Mouse (Mus musculus) heart, embryonic 12.5 days (tissue): ENCODE measurements at regions not wholly inside any gene's neighbourhood (a gene's known extent, or its start where the extent isn't known, plus 50 kb on each side); places are given as distances from the start of the nearest gene placed in this dataset.

Experiments used
- ATAC-seq: fragments of 200-750 bp; cut with Nextera tagmentation; 2 replicates; pipeline ENCODE4 v1.8.0; 2017; ENCODE audit warnings: moderate TSS enrichment, moderate library complexity; ENCODE audit not compliant: insufficient number of reproducible peaks, low FRiP score
- H3K27ac ChIP-seq: fragments of 300-500 bp; sonication (generic); 2 replicates; pipeline ENCODE4 v1.5.1; 2016; ENCODE audit warnings: mild to moderate bottlenecking, moderate library complexity; ENCODE audit not compliant: poor library complexity, severe bottlenecking
- H3K27me3 ChIP-seq: fragments of 300-500 bp; sonication (generic); replicated peaks from 2 replicates; pipeline ENCODE4 v1.6.1; 2016; ENCODE audit warnings: mild to moderate bottlenecking, moderate library complexity
- H3K36me3 ChIP-seq: fragments of 300-500 bp; sonication (generic); 2 replicates; pipeline ENCODE4 v1.6.1; 2016; ENCODE audit warnings: mild to moderate bottlenecking, moderate library complexity
- H3K4me1 ChIP-seq: fragments of 300-500 bp; sonication (generic); replicated peaks from 2 replicates; pipeline ENCODE4 v1.6.1; 2016; ENCODE audit warnings: mild to moderate bottlenecking
- H3K4me2 ChIP-seq: fragments of 300-500 bp; sonication (generic); 2 replicates; pipeline ENCODE4 v1.6.1; 2016; ENCODE audit warnings: mild to moderate bottlenecking, moderate library complexity
- H3K4me3 ChIP-seq: fragments of 300-500 bp; sonication (generic); 2 replicates; pipeline ENCODE4 v1.5.1; 2016; ENCODE audit warnings: mild to moderate bottlenecking
- H3K9ac ChIP-seq: fragments of 300-500 bp; sonication (generic); 2 replicates; pipeline ENCODE4 v1.6.1; 2016; ENCODE audit warnings: mild to moderate bottlenecking, moderate library complexity
- H3K9me3 ChIP-seq: fragments of 300-500 bp; sonication (generic); replicated peaks from 2 replicates; pipeline ENCODE4 v1.6.1; 2016; ENCODE audit warnings: mild to moderate bottlenecking, moderate library complexity
- WGBS: fragments of 180-500 bp; shearing (Covaris S2); methylation state at CpG from one replicate; pipeline ENCODE4 v1.1.7; 2016; 5-methylcytosine and 5-hydroxymethylcytosine counted together

GRCm38 (mm10) chr3:36743399-36743798, 53.4 kb upstream of the Trpc3 start:
- Histone ChIP-seq H3K9me3 (no peaks in the 10 kb centered on the region), H3K4me3 (no peak overlapping the region), H3K4me2 (peak overlapping the region; percentile 45), H3K9ac (0 out of 2 replicates have a peak overlapping the region, but pooled peaks have one; percentile 13), H3K27ac (peak overlapping the region; percentile 75), H3K27me3 (no peaks in the 10 kb centered on the region), H3K4me1 (no peaks in the 10 kb centered on the region), H3K36me3 (no peaks in the 10 kb centered on the region)
- no peak for ATAC-seq
- 55% methylated on average over 5 of the region's 5 CpGs for WGBS

- WGBS = 49% methylated on average over 7 of the region's 7 CpGs
- Histone ChIP-seq H3K36me3 (no peaks in the 10 kb centered on the region), H3K9ac (no peak overlapping the region), H3K27ac (no peak overlapping the region), H3K4me2 (no peak overlapping the region), H3K4me3 (no peak overlapping the region), H3K9me3 (peaks cover 7% of the 10 kb centered on the region), H3K27me3 (no peaks in the 10 kb centered on the region), H3K4me1 (peaks cover 10% of the 10 kb centered on the region)
- ATAC-seq = no peak
Observed at GRCm38 (mm10) chr3:36754358-36754950, 64.5 kb upstream of the Trpc3 start.

GRCm38 (mm10) chr3:36762065-36762653, 72.2 kb upstream of the Trpc3 start:
- ATAC-seq = no peak
- no peak overlapping the region for H3K4me2 ChIP-seq
- H3K9ac ChIP-seq = no peak overlapping the region
- H3K4me3 ChIP-seq = no peak overlapping the region
- no peaks in the 10 kb centered on the region for H3K4me1 ChIP-seq
- 90% methylated on average over 6 of the region's 6 CpGs for WGBS
- no peaks in the 10 kb centered on the region for H3K36me3 ChIP-seq
- H3K9me3 ChIP-seq = no peaks in the 10 kb centered on the region
- H3K27me3 ChIP-seq = no peaks in the 10 kb centered on the region
- H3K27ac ChIP-seq = no peak overlapping the region

- H3K4me1 ChIP-seq = no peaks in the 10 kb centered on the region
- H3K4me3 ChIP-seq = no peak overlapping the region
- H3K27me3 ChIP-seq = no peaks in the 10 kb centered on the region
- 61% methylated on average over 3 of the region's 3 CpGs for WGBS
- H3K4me2 ChIP-seq = no peak overlapping the region
- no peaks in the 10 kb centered on the region for H3K36me3 ChIP-seq
- H3K9ac ChIP-seq = no peak overlapping the region
- no peak for ATAC-seq
- H3K27ac ChIP-seq = no peak overlapping the region
- no peaks in the 10 kb centered on the region for H3K9me3 ChIP-seq
Observed at GRCm38 (mm10) chr3:36762847-36763246, 72.9 kb upstream of the Trpc3 start.

- WGBS = 68% methylated on average over 2 of the region's 2 CpGs
- no peaks in the 10 kb centered on the region for H3K9me3 ChIP-seq
- no peak for ATAC-seq
Observed at GRCm38 (mm10) chr3:36764741-36765140, 74.8 kb upstream of the Trpc3 start.

GRCm38 (mm10) chr3:36770096-36770495, 80.1 kb upstream of the Trpc3 start:
- Histone ChIP-seq H3K27me3 (no peaks in the 10 kb centered on the region), H3K4me1 (no peaks in the 10 kb centered on the region), H3K4me3 (no peak overlapping the region), H3K36me3 (no peaks in the 10 kb centered on the region), H3K9ac (no peak overlapping the region), H3K27ac (no peak overlapping the region), H3K4me2 (no peak overlapping the region), H3K9me3 (no peaks in the 10 kb centered on the region)
- no peak for ATAC-seq
- WGBS = 64% methylated on average over 1 of the region's 1 CpGs

More at GRCm38 (mm10) chr3:36764741-36765140, 74.8 kb upstream of the Trpc3 start:
- Histone ChIP-seq H3K9ac (no peak overlapping the region), H3K4me2 (no peak overlapping the region), H3K27me3 (no peaks in the 10 kb centered on the region), H3K4me3 (no peak overlapping the region), H3K36me3 (no peaks in the 10 kb centered on the region), H3K4me1 (no peaks in the 10 kb centered on the region), H3K27ac (no peak overlapping the region)

GRCm38 (mm10) chr3:36771011-36771410, 81.0 kb upstream of the Trpc3 start:
- Histone ChIP-seq H3K4me3 (no peak overlapping the region), H3K27me3 (no peaks in the 10 kb centered on the region), H3K4me2 (no peak overlapping the region), H3K4me1 (no peaks in the 10 kb centered on the region), H3K27ac (no peak overlapping the region), H3K9me3 (no peaks in the 10 kb centered on the region), H3K36me3 (no peaks in the 10 kb centered on the region), H3K9ac (no peak overlapping the region)
- WGBS = 64% methylated on average over 4 of the region's 4 CpGs
- ATAC-seq = no peak

- Histone ChIP-seq H3K36me3 (no peaks in the 10 kb centered on the region), H3K27ac (no peak overlapping the region), H3K9me3 (no peaks in the 10 kb centered on the region), H3K9ac (no peak overlapping the region), H3K4me2 (no peak overlapping the region), H3K4me3 (no peak overlapping the region), H3K4me1 (no peaks in the 10 kb centered on the region), H3K27me3 (no peaks in the 10 kb centered on the region)
- WGBS = 50% methylated on average over 4 of the region's 4 CpGs
- no peak for ATAC-seq
Observed at GRCm38 (mm10) chr3:36774023-36774422, 84.1 kb upstream of the Trpc3 start.

- H3K27ac ChIP-seq = no peak overlapping the region
- H3K27me3 ChIP-seq = no peaks in the 10 kb centered on the region
- no peak overlapping the region for H3K4me3 ChIP-seq
- 62% methylated on average over 7 of the region's 7 CpGs for WGBS
- H3K9ac ChIP-seq = no peak overlapping the region
- no peak overlapping the region for H3K4me2 ChIP-seq
- H3K9me3 ChIP-seq = no peaks in the 10 kb centered on the region
- no peaks in the 10 kb centered on the region for H3K36me3 ChIP-seq
- H3K4me1 ChIP-seq = no peaks in the 10 kb centered on the region
- peak; percentile 57; the same call in 1 of the 2 replicates for ATAC-seq
Observed at GRCm38 (mm10) chr3:36778448-36778847, 84.5 kb upstream of the 4932438A13Rik start.

GRCm38 (mm10) chr3:36786581-36786980, 76.3 kb upstream of the 4932438A13Rik start:
- 75% methylated on average over 5 of the region's 5 CpGs for WGBS
- no peak overlapping the region for H3K27ac ChIP-seq
- no peaks in the 10 kb centered on the region for H3K4me1 ChIP-seq
- no peaks in the 10 kb centered on the region for H3K36me3 ChIP-seq
- no peak overlapping the region for H3K9ac ChIP-seq
- no peaks in the 10 kb centered on the region for H3K27me3 ChIP-seq
- no peaks in the 10 kb centered on the region for H3K9me3 ChIP-seq
- no peak for ATAC-seq
- no peak overlapping the region for H3K4me3 ChIP-seq
- no peak overlapping the region for H3K4me2 ChIP-seq

GRCm38 (mm10) chr3:36790245-36790644, 72.7 kb upstream of the 4932438A13Rik start:
- Histone ChIP-seq H3K4me2 (no peak overlapping the region), H3K9ac (no peak overlapping the region), H3K27me3 (no peaks in the 10 kb centered on the region), H3K4me1 (no peaks in the 10 kb centered on the region), H3K4me3 (no peak overlapping the region), H3K9me3 (no peaks in the 10 kb centered on the region), H3K36me3 (no peaks in the 10 kb centered on the region), H3K27ac (no peak overlapping the region)
- no peak for ATAC-seq
- WGBS = 68% methylated on average over 4 of the region's 4 CpGs

GRCm38 (mm10) chr3:36797025-36797424, 65.9 kb upstream of the 4932438A13Rik start:
- H3K9me3 ChIP-seq = no peaks in the 10 kb centered on the region
- no peak overlapping the region for H3K4me3 ChIP-seq
- 0 out of 2 replicates have a peak overlapping the region, but pooled peaks have one; percentile 6 for H3K4me2 ChIP-seq
- 45% methylated on average over 4 of the region's 4 CpGs for WGBS
- H3K27me3 ChIP-seq = no peaks in the 10 kb centered on the region
- no peaks in the 10 kb centered on the region for H3K36me3 ChIP-seq
- H3K4me1 ChIP-seq = no peaks in the 10 kb centered on the region
- ATAC-seq = peak; percentile 42; the same call in 1 of the 2 replicates
- H3K9ac ChIP-seq = no peak overlapping the region
- H3K27ac ChIP-seq = no peak overlapping the region
